Mouse (Mus musculus) heart, embryonic 14.5 days (tissue): ENCODE data around the gene Crip1. TPM values are rescaled to one million over a fixed set of nuclear protein-coding genes. Genes with fewer than 3 reads are reported as not detected.

Source experiments
- polyA plus RNA-seq: library from polyadenylated mRNA; unstranded; fragments of >200 nt; fragmentation: Nextera tagmentation; extraction: Ambion mirVana; gene quantifications from 2 replicates; pipeline ENCODE4 v1.2.1, GENCODE M21; 2014

Gene Crip1
- polyA plus RNA-seq, 1 experiment from 2014 or later: 586 TPM

Other genes starting within 250 kb of the Crip1 start
- gene Jag2, start 216.5 kb upstream of the Crip1 start, polyA plus RNA-seq: 3.4 and 4.7 TPM in 2 replicates
- gene Nudt14, start 204.2 kb upstream of the Crip1 start, polyA plus RNA-seq: 44.2 and 53.9 TPM in 2 replicates
- gene Btbd6, start 169.8 kb upstream of the Crip1 start, polyA plus RNA-seq: 19.4 and 25.9 TPM in 2 replicates
- 40.5 and 42.5 TPM in 2 replicates for gene Brf1, start 145.6 kb upstream of the Crip1 start, polyA plus RNA-seq
- 7.1 and 7.6 TPM in 2 replicates for gene Pacs2, start 131.8 kb upstream of the Crip1 start, polyA plus RNA-seq
- gene Tex22, start 71.8 kb upstream of the Crip1 start, polyA plus RNA-seq: not detected in 2 replicates
- gene Mta1, start 48.0 kb upstream of the Crip1 start, polyA plus RNA-seq: 14.6 and 15.5 TPM in 2 replicates
- gene Crip2, start 6.1 kb upstream of the Crip1 start, polyA plus RNA-seq: 1,706 and 1,786 TPM in 2 replicates
- 13.3 and 17.5 TPM in 2 replicates for gene Tedc1, start 10.1 kb downstream of the Crip1 start, polyA plus RNA-seq
- 1.1 and 1.2 TPM in 2 replicates for gene Tmem121, start 39.6 kb downstream of the Crip1 start, polyA plus RNA-seq